Mouse (Mus musculus): ENCODE data around the gene Dock9. TPM values are rescaled to one million over a fixed set of nuclear protein-coding genes. Genes with fewer than 3 reads are reported as not detected.
A peak's percentile ranks its signal among the peaks of the same experiment; 100 is the strongest.
"Not testable (repeated sequence)": the region's sequence is repeated elsewhere in the genome, so short reads cannot be mapped to it uniquely, and the experiment has no call there.

The Dock9 gene
- total RNA-seq, 2 experiments from 2014 or later: 32.3 to 40.2 TPM

DNA sequence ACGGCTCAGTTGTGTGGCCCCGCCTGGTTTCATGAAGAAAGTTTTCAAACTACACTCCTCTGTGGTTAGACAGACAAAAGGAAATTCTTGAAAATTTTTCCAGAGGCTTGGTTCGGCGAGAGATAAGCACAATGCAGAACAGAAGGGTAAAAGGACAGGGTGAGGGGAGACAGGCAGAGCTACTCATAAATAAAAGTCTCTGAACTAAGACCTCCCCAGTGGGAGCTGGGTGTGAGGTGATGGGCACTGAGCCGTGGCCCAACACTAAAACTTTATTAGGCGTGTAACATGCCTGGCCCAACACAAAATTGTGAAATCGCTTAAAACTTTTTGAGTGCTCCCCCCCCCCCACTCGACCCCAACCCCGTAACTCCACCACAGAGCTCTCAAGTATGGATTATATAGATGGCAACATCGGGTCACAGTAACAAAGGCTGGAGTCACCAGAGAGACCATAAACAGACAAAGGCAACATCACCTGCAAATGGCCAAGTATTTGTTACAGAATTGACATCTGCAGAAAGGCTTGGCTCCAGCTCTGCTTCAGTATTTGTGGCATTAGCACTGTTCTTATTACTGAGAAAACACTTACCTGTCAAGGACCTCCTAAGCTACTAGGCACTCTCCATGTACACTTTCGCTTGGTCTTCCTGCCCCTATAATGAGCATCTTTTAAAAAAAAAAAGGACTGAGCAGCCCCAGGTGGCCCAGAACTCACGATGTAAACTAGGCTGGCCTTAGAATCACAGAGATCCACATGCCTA lies 138.4 kb downstream of the Dock9 start:
- DNase-seq: no peak

- no peak for DNase-seq
Measured at GRCm38 (mm10) chr14:121658537-121658936, 139.1 kb downstream of the Dock9 start.

DNA sequence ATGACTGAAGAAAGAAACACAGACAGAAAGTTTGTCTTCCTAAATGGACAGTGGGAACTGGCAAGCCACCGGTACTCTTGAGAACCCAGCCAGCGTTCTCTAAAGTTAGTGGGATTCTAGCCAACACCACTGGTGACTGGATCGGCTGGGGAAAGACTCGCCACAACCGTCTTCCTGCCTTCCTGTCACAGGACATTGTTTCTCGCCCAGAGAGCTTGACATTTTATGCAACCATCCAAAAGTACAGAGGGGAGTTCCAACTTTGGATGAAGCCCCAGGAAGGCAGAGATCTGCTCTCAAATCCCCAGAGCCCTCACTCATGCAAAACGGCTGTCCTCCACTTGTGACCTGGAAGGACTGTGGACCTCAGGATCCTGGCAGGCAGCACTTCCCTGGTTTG lies 140.0 kb downstream of the Dock9 start:
- DNase-seq: no peak

GRCm38 (mm10) chr14:121656912-121657311 lies 140.7 kb downstream of the Dock9 start:
- no peak for DNase-seq

GRCm38 (mm10) chr14:121654977-121655376 lies 142.7 kb downstream of the Dock9 start:
- DNase-seq: no peak

GRCm38 (mm10) chr14:121654416-121654967 lies 143.1 kb downstream of the Dock9 start:
- DNase-seq: no peak

- DNase-seq: no peak
Measured at GRCm38 (mm10) chr14:121653717-121654116, 143.9 kb downstream of the Dock9 start.

DNA sequence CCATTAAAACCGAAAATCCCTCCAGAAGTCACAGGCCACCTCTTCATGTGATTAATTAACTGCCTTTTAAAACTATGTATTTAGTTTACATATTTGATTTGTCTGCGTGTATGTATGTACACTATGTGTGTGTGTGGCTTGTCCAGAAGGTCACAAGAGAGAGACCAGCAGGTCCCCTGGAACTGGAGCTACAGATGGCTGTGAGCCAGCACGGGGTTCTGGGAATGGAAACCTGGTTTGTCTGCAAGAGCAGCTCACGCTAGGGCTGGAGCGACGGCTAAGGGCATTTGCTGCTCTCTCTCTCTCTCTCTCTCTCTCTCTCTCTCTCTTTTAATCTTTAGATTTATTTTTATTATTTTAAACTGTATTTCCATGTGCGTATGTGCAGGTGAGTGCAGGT lies 144.4 kb downstream of the Dock9 start:
- DNase-seq: no peak

GRCm38 (mm10) chr14:121648581-121649060 lies 149.0 kb downstream of the Dock9 start:
- no peak for DNase-seq

GRCm38 (mm10) chr14:121647693-121648092 lies 149.9 kb downstream of the Dock9 start:
- no peak for DNase-seq

DNA sequence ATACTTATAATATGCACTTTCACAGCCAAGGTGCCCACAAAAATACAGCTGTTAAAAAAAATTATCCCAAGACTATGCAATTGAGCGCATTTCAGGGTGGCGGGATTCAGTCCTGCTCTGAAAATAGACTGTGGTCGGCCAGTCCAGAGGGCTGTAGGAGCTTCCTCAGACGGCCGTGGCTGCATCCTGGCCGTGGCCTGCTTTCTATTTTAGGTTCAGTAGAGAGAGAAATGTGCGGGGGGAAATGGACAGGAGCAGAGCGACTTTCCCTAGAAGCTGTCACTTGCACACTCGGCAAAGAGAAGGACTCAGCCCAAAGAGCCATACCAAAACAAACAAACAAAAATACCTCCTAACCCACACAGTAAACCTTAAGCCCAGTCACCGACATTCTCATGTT lies 151.0 kb downstream of the Dock9 start:
- peak; percentile 35 for DNase-seq

DNA sequence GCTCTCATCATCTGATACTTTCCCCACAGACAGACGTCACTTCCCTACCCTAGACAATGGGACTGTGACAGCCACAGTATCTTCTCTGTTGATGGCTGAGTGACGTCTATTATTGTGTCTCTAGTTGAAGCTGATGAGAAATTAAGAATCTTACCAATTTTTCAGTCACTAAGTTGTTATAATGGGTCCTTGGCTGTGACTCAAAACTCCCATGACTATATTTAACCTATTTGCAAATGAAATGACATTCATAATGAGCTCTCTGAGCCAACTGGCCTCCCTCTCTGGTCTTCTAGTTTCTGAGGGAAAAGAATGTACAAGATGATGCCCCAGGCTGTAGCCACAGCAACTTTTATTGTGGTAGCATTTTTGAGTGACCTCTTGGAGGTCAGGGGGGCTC lies 153.3 kb downstream of the Dock9 start:
- no peak for DNase-seq

DNA sequence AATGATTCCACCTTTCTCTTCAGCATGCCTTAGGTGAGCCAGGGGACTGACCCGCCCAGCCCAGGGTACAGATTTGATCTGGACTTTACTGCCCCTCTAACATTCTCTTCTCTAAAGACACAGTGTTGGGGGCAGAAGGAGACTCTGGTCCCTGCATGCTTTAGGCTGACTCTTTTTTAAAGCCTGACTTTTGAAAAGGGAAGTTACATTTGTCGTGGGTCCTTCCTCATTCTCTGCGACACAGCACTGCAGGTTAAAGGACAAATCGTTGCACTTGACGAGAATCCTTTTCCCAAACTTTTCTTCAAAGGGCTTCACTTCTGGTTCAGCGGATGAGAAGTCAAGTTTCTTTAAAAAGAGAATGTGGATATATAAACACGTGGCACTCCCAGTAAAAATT lies 156.4 kb downstream of the Dock9 start:
- DNase-seq: no peak

- DNase-seq: peak; percentile 82
Measured at GRCm38 (mm10) chr14:121636935-121637510, 160.6 kb downstream of the Dock9 start.

GRCm38 (mm10) chr14:121634736-121635430 lies 162.8 kb downstream of the Dock9 start:
- no peak for DNase-seq

- no peak for DNase-seq
Measured at GRCm38 (mm10) chr14:121634093-121634735, 163.4 kb downstream of the Dock9 start.

DNA sequence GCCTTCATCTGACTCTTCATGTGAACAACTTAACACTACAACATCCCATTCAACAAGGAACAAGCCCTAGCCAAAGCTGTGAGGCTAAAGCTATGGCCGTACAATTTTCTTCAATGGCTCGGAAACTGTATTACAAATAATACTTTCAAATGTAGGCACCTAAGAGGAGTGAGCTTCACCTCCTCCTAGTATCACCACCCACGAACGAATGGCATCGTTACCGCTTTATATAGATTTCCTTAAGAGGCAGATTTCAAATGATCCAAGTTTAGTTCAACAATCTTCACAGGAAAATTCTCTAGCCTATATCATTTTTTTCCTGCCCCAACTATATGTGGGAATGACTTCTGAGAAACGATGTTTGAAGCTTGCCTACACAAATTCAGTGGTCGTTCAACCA lies 165.7 kb downstream of the Dock9 start:
- no peak for DNase-seq

- DNase-seq: no peak
Measured at GRCm38 (mm10) chr14:121626741-121627140, 170.9 kb downstream of the Dock9 start.

DNA sequence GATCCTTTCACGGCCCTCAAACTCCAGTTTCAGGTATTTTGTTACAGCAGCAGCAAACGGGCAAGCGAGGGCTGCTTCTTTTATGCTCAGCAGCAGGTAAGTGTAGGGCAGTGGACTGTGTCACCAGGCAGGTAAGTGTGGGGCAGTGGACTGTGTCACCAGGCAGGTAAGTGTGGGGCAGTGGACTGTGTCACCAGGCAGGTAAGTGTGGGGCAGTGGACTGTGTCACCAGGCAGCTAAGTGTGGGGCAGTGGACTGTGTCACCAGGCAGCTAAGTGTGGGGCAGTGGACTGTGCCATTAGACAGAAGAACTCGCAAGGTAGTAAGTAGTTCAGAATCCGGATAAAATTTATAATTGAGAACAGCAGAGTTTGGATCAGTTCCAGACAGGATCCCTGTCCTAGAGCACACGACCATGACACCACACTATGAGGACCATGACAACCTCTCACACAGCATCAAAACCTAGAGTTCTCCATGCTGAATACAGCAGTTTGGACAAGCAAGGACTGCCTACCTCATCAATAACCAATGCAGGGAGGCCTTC lies 173.6 kb downstream of the Dock9 start:
- not testable (repeated sequence) for DNase-seq

DNA sequence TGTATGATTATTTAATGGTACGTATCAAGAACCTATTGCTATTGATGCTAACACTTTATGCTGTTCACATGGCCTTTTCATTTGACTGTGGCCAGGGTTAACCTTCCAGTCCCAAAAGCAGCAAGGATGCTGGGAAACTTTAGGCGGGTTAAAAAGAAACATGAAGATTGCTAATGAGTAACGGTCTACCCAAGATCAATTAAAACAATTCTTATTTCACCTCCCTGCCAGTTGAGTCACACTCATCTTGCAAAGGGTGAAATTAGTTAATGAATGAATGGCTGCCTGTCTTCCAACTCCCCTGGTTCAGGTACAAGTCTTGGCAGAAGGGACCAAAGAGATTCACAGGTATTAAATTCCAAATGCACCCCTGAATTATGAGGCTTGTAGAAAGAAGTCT lies 175.8 kb downstream of the Dock9 start:
- no peak for DNase-seq

GRCm38 (mm10) chr14:121620567-121620966 lies 177.1 kb downstream of the Dock9 start:
- no peak for DNase-seq

DNA sequence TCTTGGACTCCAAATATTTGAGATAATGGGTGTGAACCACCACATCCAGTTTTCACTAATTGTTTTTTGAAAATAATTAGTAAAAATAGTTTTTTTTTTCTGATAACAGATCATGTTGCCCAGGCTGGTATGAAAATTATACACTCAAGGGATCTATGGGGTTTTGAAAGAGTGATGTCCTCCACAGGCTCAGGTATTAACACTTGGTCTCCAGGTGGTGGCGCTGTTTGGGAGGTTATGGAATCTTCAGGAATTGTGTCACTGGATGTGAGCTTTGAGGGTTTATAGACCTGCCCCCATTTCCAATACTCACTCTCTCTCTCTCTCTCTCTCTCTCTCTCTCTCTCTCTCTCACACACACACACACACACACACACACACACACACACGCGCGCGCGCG lies 177.5 kb downstream of the Dock9 start:
- DNase-seq: no peak

Data from adrenal gland, postnatal 10 days (tissue).